Mouse (Mus musculus) ES-Bruce4 (cell line): Measurements from ENCODE around the gene Med15. TPM values are rescaled to one million over a fixed set of nuclear protein-coding genes. Genes with fewer than 3 reads are reported as not detected.

Experiments
- H3K27ac ChIP-seq: 2 replicates; pipeline ENCODE4 v1.5.1; 2012; ENCODE audit warnings: low read length, inconsistent platforms; ENCODE audit not compliant: insufficient read depth
- H3K27me3 ChIP-seq: 2 replicates; pipeline ENCODE4 v1.6.1; 2012; ENCODE audit warnings: mild to moderate bottlenecking, low read length, inconsistent platforms; ENCODE audit not compliant: control insufficient read depth, poor library complexity, insufficient read depth, severe bottlenecking
- H3K36me3 ChIP-seq: 2 replicates; pipeline ENCODE4 v1.6.1; 2012; ENCODE audit warnings: inconsistent platforms, mild to moderate bottlenecking, low read length, moderate library complexity; ENCODE audit not compliant: control insufficient read depth, poor library complexity, insufficient read depth, severe bottlenecking
- H3K4me1 ChIP-seq: one replicate; pipeline ENCODE4 v1.8.1; 2011; ENCODE audit warnings: low read length; ENCODE audit not compliant: control insufficient read depth, insufficient read depth
- H3K4me3 ChIP-seq: 2 replicates; pipeline ENCODE4 v1.5.1; 2011; ENCODE audit warnings: low read depth, mild to moderate bottlenecking, low read length
- H3K9ac ChIP-seq: 2 replicates; pipeline ENCODE4 v1.6.1; 2012; ENCODE audit warnings: low read depth, mild to moderate bottlenecking, inconsistent platforms; ENCODE audit not compliant: poor library complexity, severe bottlenecking
- H3K9me3 ChIP-seq: replicated peaks from 2 replicates; pipeline ENCODE4 v1.6.1; 2012; ENCODE audit warnings: mild to moderate bottlenecking, low read length, inconsistent platforms; ENCODE audit not compliant: control insufficient read depth, poor library complexity, insufficient read depth, severe bottlenecking
- CTCF ChIP-seq: IDR thresholded peaks from one replicate; pipeline ENCODE4 v1.8.1; 2011; ENCODE audit warnings: low read depth, low read length
- EP300 ChIP-seq: IDR thresholded peaks from 2 replicates; pipeline ENCODE4 v1.6.1; 2011; ENCODE audit warnings: low read depth, low read length; ENCODE audit not compliant: insufficient read depth
- POLR2A ChIP-seq: IDR thresholded peaks from one replicate; pipeline ENCODE4 v1.8.1; 2011; ENCODE audit warnings: low read length; ENCODE audit not compliant: insufficient read depth
- polyA plus RNA-seq: library from polyadenylated mRNA; stranded (reverse); fragments of >200 nt; gene quantifications from 2 replicates; pipeline ENCODE4 v1.2.4, GENCODE M21; 2011; ENCODE audit warnings: low read depth; ENCODE audit not compliant: missing spikeins, insufficient read depth, insufficient read length

The Med15 gene
- polyA plus RNA-seq, 1 experiment: 54.7 TPM

DNA sequence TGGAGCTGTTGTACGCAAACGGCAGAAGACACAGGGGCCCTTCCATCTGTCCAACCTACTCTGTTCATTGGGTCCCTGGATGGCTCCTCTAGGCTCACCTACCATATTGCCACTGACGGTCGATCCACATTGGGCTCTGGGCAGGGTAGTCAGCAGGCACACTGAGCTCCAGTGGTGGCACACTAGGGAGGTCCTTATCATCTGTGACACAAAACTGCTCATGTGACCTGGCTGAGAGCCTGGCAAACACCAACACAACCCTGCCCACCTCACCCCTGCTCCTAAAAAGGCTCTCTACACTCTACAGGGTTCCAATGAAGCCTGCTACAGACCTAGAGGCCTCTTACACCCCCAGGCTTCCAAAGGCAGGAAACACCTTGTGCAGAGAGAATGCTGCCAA, 80.1 kb downstream of the Med15 start:
- no peaks in the 10 kb centered on the region for H3K27me3 ChIP-seq
- TF ChIP-seq EP300 (no peak), CTCF (no peak), POLR2A (no peak)
- no peak overlapping the region for H3K4me3 ChIP-seq
- H3K4me1 ChIP-seq: no peaks in the 10 kb centered on the region
- H3K36me3 ChIP-seq: no peaks in the 10 kb centered on the region; the same call in 1 of the 2 replicates
- H3K27ac ChIP-seq: no peak overlapping the region
- no peak overlapping the region for H3K9ac ChIP-seq
- no peaks in the 10 kb centered on the region for H3K9me3 ChIP-seq

DNA sequence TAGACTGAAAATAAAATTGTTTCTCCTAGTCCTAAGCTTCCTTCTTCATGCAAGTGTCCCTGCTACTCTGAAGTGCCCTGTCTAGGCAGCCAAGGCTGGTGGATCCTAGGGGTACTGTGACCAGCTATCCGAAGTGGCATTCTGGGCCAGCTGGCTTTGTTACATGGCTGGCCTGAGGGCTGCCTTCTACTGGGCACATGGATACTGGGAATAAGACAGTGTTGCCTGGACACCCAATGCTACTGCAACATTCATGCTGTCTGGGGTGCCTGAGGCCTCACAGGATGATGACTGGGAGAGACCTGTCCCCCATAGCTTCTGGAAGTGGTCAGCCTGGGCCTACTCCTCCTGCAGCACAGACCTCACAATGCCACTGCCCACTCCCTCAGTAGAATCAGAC, 82.0 kb downstream of the Med15 start:
- Histone ChIP-seq H3K36me3 (no peaks in the 10 kb centered on the region; the same call in 1 of the 2 replicates), H3K4me3 (no peak overlapping the region), H3K27ac (no peak overlapping the region), H3K27me3 (no peaks in the 10 kb centered on the region), H3K9ac (no peak overlapping the region), H3K4me1 (no peaks in the 10 kb centered on the region), H3K9me3 (no peaks in the 10 kb centered on the region)
- TF ChIP-seq EP300 (no peak), POLR2A (no peak), CTCF (no peak)

GRCm38 (mm10) chr16:17649925-17650605, 82.6 kb downstream of the Med15 start:
- no peak overlapping the region for H3K9ac ChIP-seq
- no peak overlapping the region for H3K4me3 ChIP-seq
- no peak for TF ChIP-seq CTCF
- no peak for TF ChIP-seq EP300
- no peak for TF ChIP-seq POLR2A
- H3K9me3 ChIP-seq: no peaks in the 10 kb centered on the region
- no peak overlapping the region for H3K27ac ChIP-seq
- no peaks in the 10 kb centered on the region for H3K27me3 ChIP-seq
- no peaks in the 10 kb centered on the region; the same call in 1 of the 2 replicates for H3K36me3 ChIP-seq
- no peaks in the 10 kb centered on the region for H3K4me1 ChIP-seq

- no peak overlapping the region for H3K9ac ChIP-seq
- TF ChIP-seq POLR2A (no peak), CTCF (no peak), EP300 (no peak)
- no peaks in the 10 kb centered on the region; the same call in 1 of the 2 replicates for H3K36me3 ChIP-seq
- H3K4me1 ChIP-seq: no peaks in the 10 kb centered on the region
- H3K9me3 ChIP-seq: no peaks in the 10 kb centered on the region
- H3K27ac ChIP-seq: no peak overlapping the region
- H3K4me3 ChIP-seq: no peak overlapping the region
- H3K27me3 ChIP-seq: no peaks in the 10 kb centered on the region
Measured at GRCm38 (mm10) chr16:17647566-17648340, 84.9 kb downstream of the Med15 start.

DNA sequence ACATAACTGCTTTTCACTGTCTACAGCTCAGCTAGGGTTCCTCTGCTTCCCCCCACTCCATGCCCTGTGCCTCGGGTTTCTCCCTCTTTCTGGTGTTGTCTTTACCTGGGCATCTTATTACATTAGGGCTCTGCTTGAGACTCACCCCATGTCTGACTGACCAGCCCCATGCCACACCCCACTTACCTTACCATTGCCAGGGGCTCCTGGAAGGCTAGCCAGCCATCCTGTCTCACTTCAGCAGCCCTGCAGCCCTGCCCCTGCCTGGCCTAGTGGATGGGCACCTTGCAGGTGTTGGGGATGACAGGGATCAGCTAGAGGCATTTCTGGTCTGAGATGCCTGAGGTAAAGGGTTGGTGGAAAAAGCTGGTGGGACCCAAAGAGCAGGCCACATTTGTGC, 85.5 kb downstream of the Med15 start:
- no peak overlapping the region for H3K27ac ChIP-seq
- no peaks in the 10 kb centered on the region for H3K27me3 ChIP-seq
- H3K4me3 ChIP-seq: no peak overlapping the region
- no peaks in the 10 kb centered on the region for H3K4me1 ChIP-seq
- no peaks in the 10 kb centered on the region; the same call in 1 of the 2 replicates for H3K36me3 ChIP-seq
- no peak overlapping the region for H3K9ac ChIP-seq
- TF ChIP-seq POLR2A (no peak), EP300 (no peak), CTCF (no peak)
- H3K9me3 ChIP-seq: no peaks in the 10 kb centered on the region

- H3K27ac ChIP-seq: no peak within 1 kb of the TSS
- H3K9me3 ChIP-seq: no peaks in the 10 kb centered on the region
- peak within 1 kb of the TSS; percentile 70 for H3K4me3 ChIP-seq
- peak within 1 kb of the TSS; percentile 71 for H3K9ac ChIP-seq
- H3K36me3 ChIP-seq: peaks cover 2% of the 10 kb centered on the region
- TF ChIP-seq POLR2A (no peak), EP300 (no peak), CTCF (no peak)
- H3K4me1 ChIP-seq: no peaks in the 10 kb centered on the region
- H3K27me3 ChIP-seq: no peaks in the 10 kb centered on the region
Measured at GRCm38 (mm10) chr16:17646310-17647114, 86.2 kb downstream of the Med15 start, which contains the start of gene Ccdc74a. Gene Ccdc74a (plus strand): TSS chr16:17646470.
